Mouse (Mus musculus): ENCODE measurements around the gene Inf2. TPM values are rescaled to one million over a fixed set of nuclear protein-coding genes. Genes with fewer than 3 reads are reported as not detected.

Inf2 gene
- polyA plus RNA-seq, 1 experiment, result 118 TPM

DNA sequence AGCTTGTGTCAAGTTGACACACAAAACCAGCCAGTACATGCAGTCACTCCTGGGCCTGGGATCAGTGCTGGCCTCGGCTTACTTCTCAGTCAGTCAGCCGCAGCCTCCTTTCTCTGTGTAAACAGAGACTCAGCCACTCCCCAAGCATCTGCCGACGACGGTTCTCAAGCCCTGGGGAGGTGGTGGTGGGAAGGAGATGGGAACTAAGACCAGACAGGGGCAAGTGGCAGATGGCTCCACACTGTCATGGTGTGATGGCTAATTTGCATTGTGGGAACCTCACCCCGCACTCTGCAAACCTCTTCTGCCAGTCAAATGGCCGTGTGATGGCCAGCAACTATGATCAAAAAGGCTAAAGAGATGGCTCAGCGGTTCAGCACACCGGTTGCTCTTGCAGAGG is 28.1 kb downstream of the Inf2 start:
- no peaks in the 10 kb centered on the region for H3K79me2 ChIP-seq (ENCODE audit: control insufficient read depth, insufficient read depth)
- H3K36me3 ChIP-seq (ENCODE audit: control insufficient read depth, insufficient read depth), result peaks cover 41% of the 10 kb centered on the region
- H3K79me3 ChIP-seq (ENCODE audit: low read depth), result no peaks in the 10 kb centered on the region
- H3K4me3 ChIP-seq (ENCODE audit: insufficient read depth, poor library complexity, severe bottlenecking), result no peak overlapping the region
- H3K27me3 ChIP-seq (ENCODE audit: control insufficient read depth, insufficient read depth, insufficient read length), result no peaks in the 10 kb centered on the region
- H3ac ChIP-seq (ENCODE audit: control insufficient read depth, insufficient read length, low read depth), result no peak overlapping the region
- TF ChIP-seq FOSL1 (IDR thresholded peaks at IDR 0.05; ENCODE audit: insufficient read depth, low read length, poor library complexity, severe bottlenecking) (no peak), MYOD1 (IDR thresholded peaks at IDR 0.05; ENCODE audit: control insufficient read depth, insufficient read length, low read depth) (no peak), USF1 (IDR thresholded peaks at IDR 0.05; ENCODE audit: low read depth) (no peak), CEBPB (IDR thresholded peaks at IDR 0.05; ENCODE audit: low read depth) (no peak), MYOG (IDR thresholded peaks at IDR 0.05; ENCODE audit: control insufficient read depth, extremely low read depth, insufficient read length) (no peak), CTCF (IDR thresholded peaks at IDR 0.05; ENCODE audit: control insufficient read depth, insufficient read depth, insufficient read length) (no peak), MAX (IDR thresholded peaks at IDR 0.05) (no peak)

DNA sequence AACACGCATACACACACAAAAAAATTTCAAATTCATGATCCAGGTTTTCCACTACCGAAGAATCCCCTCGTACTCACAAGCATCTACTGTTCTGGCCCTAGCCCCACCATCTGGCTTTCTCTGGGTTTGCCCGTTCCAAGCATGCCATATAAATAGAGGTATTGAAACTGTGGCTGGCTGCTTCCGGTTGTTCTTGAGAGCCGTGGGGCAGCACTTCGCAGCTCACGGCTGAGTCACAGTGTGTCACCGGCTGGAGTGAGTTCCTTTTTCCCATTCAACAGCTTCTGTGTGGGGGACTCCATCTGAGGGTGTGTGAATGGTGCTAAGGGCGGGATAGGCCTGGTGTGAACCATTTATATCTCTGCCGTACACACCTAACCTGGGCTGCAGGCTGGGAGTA is 28.6 kb downstream of the Inf2 start:
- Histone ChIP-seq H3K79me2 (ENCODE audit: control insufficient read depth, insufficient read depth) (no peaks in the 10 kb centered on the region), H3K36me3 (ENCODE audit: control insufficient read depth, insufficient read depth) (peaks cover 35% of the 10 kb centered on the region), H3K27me3 (ENCODE audit: control insufficient read depth, insufficient read depth, insufficient read length) (no peaks in the 10 kb centered on the region), H3K79me3 (ENCODE audit: low read depth) (no peaks in the 10 kb centered on the region), H3ac (ENCODE audit: control insufficient read depth, insufficient read length, low read depth) (no peak overlapping the region), H3K4me3 (ENCODE audit: insufficient read depth, poor library complexity, severe bottlenecking) (no peak overlapping the region)
- TF ChIP-seq MAX (IDR thresholded peaks at IDR 0.05), result peak; percentile 20
- TF ChIP-seq FOSL1 (IDR thresholded peaks at IDR 0.05; ENCODE audit: insufficient read depth, low read length, poor library complexity, severe bottlenecking), result peak; percentile 47
- TF ChIP-seq CTCF (IDR thresholded peaks at IDR 0.05; ENCODE audit: control insufficient read depth, insufficient read depth, insufficient read length), result no peak
- TF ChIP-seq CEBPB (IDR thresholded peaks at IDR 0.05; ENCODE audit: low read depth), result no peak
- no peak for TF ChIP-seq USF1 (IDR thresholded peaks at IDR 0.05; ENCODE audit: low read depth)
- TF ChIP-seq MYOG (IDR thresholded peaks at IDR 0.05; ENCODE audit: control insufficient read depth, extremely low read depth, insufficient read length), result no peak
- TF ChIP-seq MYOD1 (IDR thresholded peaks at IDR 0.05; ENCODE audit: control insufficient read depth, insufficient read length, low read depth), result no peak

DNA sequence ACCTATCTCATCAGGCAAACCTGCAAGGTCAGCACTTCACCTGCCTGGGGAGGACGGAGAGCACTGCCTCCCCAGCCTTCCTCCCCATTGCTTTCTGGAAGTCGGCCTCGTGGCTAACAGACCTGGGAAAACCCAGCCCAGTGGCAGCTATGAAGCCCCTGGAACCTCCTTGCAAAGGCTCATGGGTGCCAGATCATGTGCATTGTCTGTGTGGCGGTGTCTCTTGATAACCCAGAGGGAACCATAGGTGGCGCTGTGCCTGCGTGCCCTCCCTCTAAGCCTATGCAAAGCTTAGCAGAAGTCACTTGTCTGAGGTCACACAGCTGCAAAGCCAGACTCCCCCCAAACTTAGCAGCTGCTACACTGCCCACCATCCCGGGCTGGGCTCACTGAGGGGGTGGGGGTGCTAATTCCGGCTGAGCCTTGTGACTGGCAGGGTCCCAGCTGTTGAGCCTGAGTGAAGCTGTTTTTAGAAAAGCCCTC is 29.4 kb downstream of the Inf2 start:
- H3K36me3 ChIP-seq (ENCODE audit: control insufficient read depth, insufficient read depth), result peaks cover 28% of the 10 kb centered on the region

DNA sequence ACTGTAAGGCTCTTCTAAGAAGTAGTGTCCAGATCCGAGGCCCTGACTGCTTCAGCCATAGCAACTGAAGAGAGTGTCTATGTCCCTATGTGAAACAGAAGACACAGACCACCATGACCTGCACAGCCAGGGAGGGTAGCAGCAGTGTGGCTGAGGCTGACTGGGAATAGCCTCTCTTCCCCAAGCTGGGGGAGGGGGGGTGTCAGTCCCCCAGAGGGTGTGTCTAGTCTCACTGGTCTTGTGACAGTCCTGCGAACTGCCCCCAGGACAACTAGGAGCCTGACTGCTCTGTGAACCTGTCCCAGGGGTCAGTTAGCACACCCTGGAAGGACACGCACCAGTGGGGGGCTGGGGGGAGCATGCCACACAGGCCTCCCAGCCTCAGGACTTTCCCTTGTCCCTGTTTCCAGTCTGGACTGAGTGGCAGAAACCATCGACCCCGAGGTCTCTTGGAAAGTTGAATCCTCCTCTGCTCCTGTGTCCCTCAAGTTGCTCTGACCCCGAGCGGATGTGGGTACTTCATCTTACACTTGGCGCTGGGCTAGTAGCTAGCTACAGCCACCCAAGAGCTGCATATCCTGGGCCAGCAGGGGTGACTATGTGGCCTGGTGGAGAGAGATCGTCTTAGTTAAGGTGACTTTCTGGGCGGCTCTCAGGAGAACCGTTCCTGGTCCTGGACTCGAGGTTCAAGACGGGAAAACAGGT is 30.5 kb downstream of the Inf2 start:
- no peaks in the 10 kb centered on the region for H3K79me3 ChIP-seq (ENCODE audit: low read depth)
- H3ac ChIP-seq (ENCODE audit: control insufficient read depth, insufficient read length, low read depth), result no peak overlapping the region
- no peaks in the 10 kb centered on the region for H3K27me3 ChIP-seq (ENCODE audit: control insufficient read depth, insufficient read depth, insufficient read length)
- H3K36me3 ChIP-seq (ENCODE audit: control insufficient read depth, insufficient read depth), result peaks cover 16% of the 10 kb centered on the region
- no peaks in the 10 kb centered on the region for H3K79me2 ChIP-seq (ENCODE audit: control insufficient read depth, insufficient read depth)
- no peak overlapping the region for H3K4me3 ChIP-seq (ENCODE audit: insufficient read depth, poor library complexity, severe bottlenecking)
- no peak for TF ChIP-seq MYOD1 (IDR thresholded peaks at IDR 0.05; ENCODE audit: control insufficient read depth, insufficient read length, low read depth)
- no peak for TF ChIP-seq MYOG (IDR thresholded peaks at IDR 0.05; ENCODE audit: control insufficient read depth, extremely low read depth, insufficient read length)
- no peak for TF ChIP-seq FOSL1 (IDR thresholded peaks at IDR 0.05; ENCODE audit: insufficient read depth, low read length, poor library complexity, severe bottlenecking)

More for the DNA sequence above, 29.4 kb downstream of the Inf2 start:
- no peaks in the 10 kb centered on the region for H3K79me2 ChIP-seq (ENCODE audit: control insufficient read depth, insufficient read depth)
- H3ac ChIP-seq (ENCODE audit: control insufficient read depth, insufficient read length, low read depth), result no peak overlapping the region
- TF ChIP-seq CEBPB (IDR thresholded peaks at IDR 0.05; ENCODE audit: low read depth) (no peak), MYOD1 (IDR thresholded peaks at IDR 0.05; ENCODE audit: control insufficient read depth, insufficient read length, low read depth) (no peak), FOSL1 (IDR thresholded peaks at IDR 0.05; ENCODE audit: insufficient read depth, low read length, poor library complexity, severe bottlenecking) (no peak), MYOG (IDR thresholded peaks at IDR 0.05; ENCODE audit: control insufficient read depth, extremely low read depth, insufficient read length) (no peak), CTCF (IDR thresholded peaks at IDR 0.05; ENCODE audit: control insufficient read depth, insufficient read depth, insufficient read length) (peak; percentile 75), USF1 (IDR thresholded peaks at IDR 0.05; ENCODE audit: low read depth) (no peak)
- H3K79me3 ChIP-seq (ENCODE audit: low read depth), result no peaks in the 10 kb centered on the region
- H3K4me3 ChIP-seq (ENCODE audit: insufficient read depth, poor library complexity, severe bottlenecking), result no peak overlapping the region
- no peaks in the 10 kb centered on the region for H3K27me3 ChIP-seq (ENCODE audit: control insufficient read depth, insufficient read depth, insufficient read length)

DNA sequence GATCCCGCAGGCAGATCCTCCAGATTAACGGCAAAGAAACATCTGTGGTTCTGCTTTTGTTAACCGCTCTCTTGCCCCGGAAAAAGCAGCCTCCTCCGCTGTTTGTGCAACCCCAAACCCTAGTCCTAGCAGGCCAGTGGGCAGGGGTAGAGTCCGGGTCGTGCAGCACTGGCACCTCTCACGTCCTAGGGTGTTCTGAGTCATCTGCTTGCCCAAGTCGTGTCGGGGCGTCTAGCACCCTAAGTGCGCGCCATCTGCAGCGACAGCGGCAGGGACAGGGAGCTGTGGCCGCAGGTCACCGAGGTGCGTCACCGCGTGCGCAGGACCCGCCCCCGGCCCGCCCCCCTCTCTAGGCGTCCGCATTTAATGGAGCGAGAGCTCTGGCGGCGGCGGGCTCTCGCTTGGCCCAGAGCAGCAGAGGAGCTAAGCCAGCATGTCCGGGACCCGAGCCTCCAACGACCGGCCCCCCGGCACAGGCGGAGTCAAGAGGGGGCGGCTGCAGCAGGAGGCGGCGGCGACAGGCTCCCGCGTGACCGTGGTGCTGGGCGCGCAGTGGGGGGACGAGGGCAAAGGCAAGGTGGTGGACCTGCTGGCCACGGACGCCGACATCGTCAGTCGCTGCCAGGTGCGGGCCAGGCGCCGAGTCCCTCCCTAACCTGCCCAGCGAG is 31.2 kb downstream of the Inf2 start, which contains the start of gene Adssl1:
Gene Adssl1, plus strand, starts transcription at position 360 of the 668 bp plus-strand sequence.
- H3ac ChIP-seq (ENCODE audit: control insufficient read depth, insufficient read length, low read depth), result peak within 1 kb of the TSS; percentile 78
- no peaks in the 10 kb centered on the region for H3K79me3 ChIP-seq (ENCODE audit: low read depth)
- peaks cover 10% of the 10 kb centered on the region for H3K36me3 ChIP-seq (ENCODE audit: control insufficient read depth, insufficient read depth)
- TF ChIP-seq MYOD1 (IDR thresholded peaks at IDR 0.05; ENCODE audit: control insufficient read depth, insufficient read length, low read depth) (no peak), MYOG (IDR thresholded peaks at IDR 0.05; ENCODE audit: control insufficient read depth, extremely low read depth, insufficient read length) (no peak), MAX (IDR thresholded peaks at IDR 0.05) (peak; percentile 50), CEBPB (IDR thresholded peaks at IDR 0.05; ENCODE audit: low read depth) (no peak), USF1 (IDR thresholded peaks at IDR 0.05; ENCODE audit: low read depth) (no peak), FOSL1 (IDR thresholded peaks at IDR 0.05; ENCODE audit: insufficient read depth, low read length, poor library complexity, severe bottlenecking) (no peak), CTCF (IDR thresholded peaks at IDR 0.05; ENCODE audit: control insufficient read depth, insufficient read depth, insufficient read length) (no peak)
- H3K4me3 ChIP-seq (ENCODE audit: insufficient read depth, poor library complexity, severe bottlenecking), result peak within 1 kb of the TSS; percentile 30
- H3K27me3 ChIP-seq (ENCODE audit: control insufficient read depth, insufficient read depth, insufficient read length), result no peaks in the 10 kb centered on the region
- H3K79me2 ChIP-seq (ENCODE audit: control insufficient read depth, insufficient read depth), result no peaks in the 10 kb centered on the region
